Mouse (Mus musculus) G1E (cell line): ENCODE data around the gene Cradd.

Experiments used
- CTCF ChIP-seq: IDR thresholded peaks from 2 replicates; pipeline ENCODE4 v1.5.1; 2012; ENCODE audit warnings: low read depth, low read length, inconsistent platforms, mixed read lengths
- GATA1 ChIP-seq: IDR thresholded peaks from 2 replicates; pipeline ENCODE4 v1.6.1; 2012; ENCODE audit warnings: borderline replicate concordance, low read length, inconsistent platforms, mixed read lengths
- GATA2 ChIP-seq: IDR thresholded peaks from 2 replicates; pipeline ENCODE4 v1.6.1; 2012; ENCODE audit warnings: low read depth, low read length, inconsistent platforms, borderline replicate concordance
- POLR2AphosphoS5 ChIP-seq: IDR thresholded peaks from 2 replicates; pipeline ENCODE4 v1.6.1; 2012; ENCODE audit warnings: low read depth, low read length, inconsistent platforms; ENCODE audit not compliant: insufficient replicate concordance

GRCm38 (mm10) chr10:95149666-95150065 is 174.3 kb downstream of the Cradd start:
- no peak for TF ChIP-seq CTCF
- no peak for TF ChIP-seq POLR2AphosphoS5
- no peak for TF ChIP-seq GATA1
- TF ChIP-seq GATA2 = no peak
